Mouse (Mus musculus) MEL (cell line): ENCODE data around the gene Hsd17b14. TPM values are rescaled to one million over a fixed set of nuclear protein-coding genes. Genes with fewer than 3 reads are reported as not detected.

Source experiments
- DNase-seq: peaks from one replicate; pipeline ENCODE4 v3.0.0; 2011; ENCODE audit warnings: low read depth, low spot score
- H3K27ac ChIP-seq: 2 replicates; pipeline ENCODE4 v1.5.1; 2012; ENCODE audit warnings: low read depth, mild to moderate bottlenecking, control low read depth, low read length, moderate library complexity; ENCODE audit not compliant: control insufficient read depth
- H3K27me3 ChIP-seq, 2 experiments: fragments of 150-350 bp in 1 of 2; sonication (generic) in 1 of 2; 2 replicates each; pipeline ENCODE4 v1.6.1; 2012; ENCODE audit warnings: low read length in 2 of 2, mild to moderate bottlenecking in 2 of 2, improper control_type of control experiment in 1 of 2, moderate library complexity in 1 of 2; ENCODE audit not compliant: insufficient read depth in 2 of 2, control insufficient read depth in 1 of 2
- H3K36me3 ChIP-seq, 2 experiments: 2 replicates each; pipeline ENCODE4 v1.6.1; 2012 to 2014; ENCODE audit warnings: low read length in 2 of 2, improper control_type of control experiment in 1 of 2, inconsistent platforms in 1 of 2, mild to moderate bottlenecking in 1 of 2; ENCODE audit not compliant: insufficient read depth in 2 of 2, control insufficient read depth in 1 of 2
- H3K4me1 ChIP-seq, 2 experiments: fragments of 150-350 bp in 1 of 2; sonication (generic) in 1 of 2; 2 replicates each; pipeline ENCODE4 v1.6.1; 2012; ENCODE audit warnings: low read length in 2 of 2, improper control_type of control experiment in 1 of 2, mild to moderate bottlenecking in 1 of 2; ENCODE audit not compliant: insufficient read depth in 2 of 2, control insufficient read depth in 1 of 2
- H3K4me3 ChIP-seq, 2 experiments: fragments of 150-350 bp in 1 of 2; sonication (generic) in 1 of 2; 2 replicates each; pipeline ENCODE4 v1.5.1; 2012; ENCODE audit warnings: low read depth in 2 of 2, low read length in 2 of 2, mild to moderate bottlenecking in 2 of 2, moderate library complexity in 2 of 2, control low read depth in 1 of 2, improper control_type of control experiment in 1 of 2; ENCODE audit not compliant: control insufficient read depth in 1 of 2, insufficient read depth in 1 of 2
- H3K79me2 ChIP-seq: 2 replicates; pipeline ENCODE4 v1.6.1; 2012; ENCODE audit warnings: mild to moderate bottlenecking, low read length, moderate library complexity; ENCODE audit not compliant: control insufficient read depth, poor library complexity, insufficient read depth
- H3K9ac ChIP-seq: 2 replicates; pipeline ENCODE4 v1.6.1; 2012; ENCODE audit warnings: low read depth, mild to moderate bottlenecking, control low read depth, low read length, moderate library complexity; ENCODE audit not compliant: control insufficient read depth, poor library complexity, severe bottlenecking
- H3K9me3 ChIP-seq: fragments of 150-350 bp; sonication (generic); replicated peaks from 2 replicates; pipeline ENCODE4 v1.6.1; 2012; ENCODE audit warnings: mild to moderate bottlenecking, low read length, improper control_type of control experiment, moderate library complexity; ENCODE audit not compliant: insufficient read depth
- BHLHE40 ChIP-seq: IDR thresholded peaks from 2 replicates; pipeline ENCODE4 v1.6.1; 2012; ENCODE audit warnings: low read depth, mild to moderate bottlenecking, inconsistent platforms, low read length, improper control_type of control experiment, borderline replicate concordance
- CHD2 ChIP-seq: IDR thresholded peaks from 2 replicates; pipeline ENCODE4 v1.6.1; 2011; ENCODE audit warnings: low read length, improper control_type of control experiment
- CTCF ChIP-seq, 3 experiments: IDR thresholded peaks in 2 of 3; conservative IDR thresholded peaks in 1 of 3; 2 replicates each; pipeline ENCODE4 v1.5.1; 2011 to 2012; ENCODE audit warnings: low read length in 3 of 3, low read depth in 2 of 3, mild to moderate bottlenecking in 2 of 3, improper control_type of control experiment in 1 of 3, inconsistent platforms in 1 of 3, mixed read lengths in 1 of 3, moderate library complexity in 1 of 3; ENCODE audit not compliant: control insufficient read depth in 1 of 3, insufficient read depth in 1 of 3, poor library complexity in 1 of 3, severe bottlenecking in 1 of 3
- E2F4 ChIP-seq: IDR thresholded peaks from 2 replicates; pipeline ENCODE4 v1.6.1; 2011; ENCODE audit warnings: low read depth, low read length, improper control_type of control experiment, borderline replicate concordance
- EP300 ChIP-seq, 2 experiments: IDR thresholded peaks; 2 replicates each; pipeline ENCODE4 v1.6.1; 2011; ENCODE audit warnings: improper control_type of control experiment in 2 of 2, low read length in 2 of 2, low read depth in 1 of 2, mild to moderate bottlenecking in 1 of 2
- ETS1 ChIP-seq: IDR thresholded peaks from 2 replicates; pipeline ENCODE4 v1.6.1; 2012; ENCODE audit warnings: low read depth, mild to moderate bottlenecking, inconsistent platforms, low read length, improper control_type of control experiment, moderate library complexity
- GABPA ChIP-seq: IDR thresholded peaks from 2 replicates; pipeline ENCODE4 v1.6.1; 2012; ENCODE audit warnings: low read depth, mild to moderate bottlenecking, inconsistent platforms, low read length, improper control_type of control experiment, moderate library complexity
- GATA1 ChIP-seq: IDR thresholded peaks from 2 replicates; pipeline ENCODE4 v1.6.1; 2011; ENCODE audit warnings: low read depth, low read length, improper control_type of control experiment
- JUND ChIP-seq: IDR thresholded peaks from 2 replicates; pipeline ENCODE4 v1.6.1; 2011; ENCODE audit warnings: low read depth, mild to moderate bottlenecking, improper control_type of control experiment, low read length
- MAFK ChIP-seq: IDR thresholded peaks from 2 replicates; pipeline ENCODE4 v1.6.1; 2011; ENCODE audit warnings: low read depth, mild to moderate bottlenecking, low read length, improper control_type of control experiment, borderline replicate concordance
- MAX ChIP-seq: IDR thresholded peaks from 2 replicates; pipeline ENCODE4 v1.6.1; 2011; ENCODE audit warnings: low read length, improper control_type of control experiment
- MAZ ChIP-seq: IDR thresholded peaks from 2 replicates; pipeline ENCODE4 v1.6.1; 2012; ENCODE audit warnings: low read depth, mild to moderate bottlenecking, inconsistent platforms, low read length, improper control_type of control experiment
- MXI1 ChIP-seq: IDR thresholded peaks from 2 replicates; pipeline ENCODE4 v1.6.1; 2011; ENCODE audit warnings: mild to moderate bottlenecking, low read depth, low read length, improper control_type of control experiment
- MYB ChIP-seq: IDR thresholded peaks from 2 replicates; pipeline ENCODE4 v1.6.1; 2011; ENCODE audit warnings: mild to moderate bottlenecking, low read depth, low read length, improper control_type of control experiment
- MYC ChIP-seq: IDR thresholded peaks from 2 replicates; pipeline ENCODE4 v1.6.1; 2011; ENCODE audit warnings: low read depth, mild to moderate bottlenecking, low read length, improper control_type of control experiment, moderate library complexity
- NELFE ChIP-seq: IDR thresholded peaks from 2 replicates; pipeline ENCODE4 v1.6.1; 2011; ENCODE audit warnings: low read depth, low read length, improper control_type of control experiment
- NRF1 ChIP-seq: IDR thresholded peaks from 2 replicates; pipeline ENCODE4 v1.6.1; 2014; ENCODE audit warnings: low read depth, mild to moderate bottlenecking, inconsistent platforms, low read length, improper control_type of control experiment, moderate library complexity; ENCODE audit not compliant: poor library complexity, insufficient read depth, severe bottlenecking
- POLR2A ChIP-seq, 2 experiments: IDR thresholded peaks; 2 replicates each; pipeline ENCODE4 v1.6.1; 2011 to 2012; ENCODE audit warnings: low read length in 2 of 2, mild to moderate bottlenecking in 2 of 2, control low read depth in 1 of 2, improper control_type of control experiment in 1 of 2, low read depth in 1 of 2, moderate library complexity in 1 of 2; ENCODE audit not compliant: control insufficient read depth in 1 of 2, insufficient read depth in 1 of 2, poor library complexity in 1 of 2
- POLR2AphosphoS2 ChIP-seq: IDR thresholded peaks from 2 replicates; pipeline ENCODE4 v1.6.1; 2011; ENCODE audit warnings: low read length, improper control_type of control experiment
- POLR2AphosphoS5 ChIP-seq: IDR thresholded peaks from 2 replicates; pipeline ENCODE4 v1.6.1; 2012; ENCODE audit warnings: low read depth, borderline replicate concordance, mild to moderate bottlenecking, inconsistent platforms, low read length, moderate library complexity, mixed read lengths
- RAD21 ChIP-seq: IDR thresholded peaks from 2 replicates; pipeline ENCODE4 v1.6.1; 2011; ENCODE audit warnings: mild to moderate bottlenecking, low read depth, low read length, improper control_type of control experiment
- RCOR1 ChIP-seq: IDR thresholded peaks from 2 replicates; pipeline ENCODE4 v1.6.1; 2012; ENCODE audit warnings: low read depth, mild to moderate bottlenecking, inconsistent platforms, low read length, improper control_type of control experiment
- SIN3A ChIP-seq: IDR thresholded peaks from 2 replicates; pipeline ENCODE4 v1.6.1; 2012; ENCODE audit warnings: low read length, improper control_type of control experiment, inconsistent platforms
- SMC3 ChIP-seq: IDR thresholded peaks from 2 replicates; pipeline ENCODE4 v1.6.1; 2011; ENCODE audit warnings: low read depth, low read length, improper control_type of control experiment
- TAL1 ChIP-seq: IDR thresholded peaks from 2 replicates; pipeline ENCODE4 v1.6.1; 2012; ENCODE audit warnings: mild to moderate bottlenecking, inconsistent platforms, low read length, moderate library complexity, mixed read lengths
- TBP ChIP-seq: IDR thresholded peaks from 2 replicates; pipeline ENCODE4 v1.8.0; 2011; ENCODE audit warnings: low read depth, low read length, improper control_type of control experiment
- UBTF ChIP-seq: IDR thresholded peaks from 2 replicates; pipeline ENCODE4 v1.6.1; 2012; ENCODE audit warnings: low read depth, mild to moderate bottlenecking, inconsistent platforms, low read length, improper control_type of control experiment, moderate library complexity, borderline replicate concordance; ENCODE audit not compliant: insufficient read depth
- ZC3H11A ChIP-seq: IDR thresholded peaks from 2 replicates; pipeline ENCODE4 v1.6.1; 2012; ENCODE audit warnings: low read depth, mild to moderate bottlenecking, inconsistent platforms, low read length, improper control_type of control experiment
- ZKSCAN1 ChIP-seq: IDR thresholded peaks from 2 replicates; pipeline ENCODE4 v1.6.1; 2012; ENCODE audit warnings: low read depth, mild to moderate bottlenecking, inconsistent platforms, low read length, improper control_type of control experiment, moderate library complexity
- ZNF384 ChIP-seq: IDR thresholded peaks from 2 replicates; pipeline ENCODE4 v1.6.1; 2012; ENCODE audit warnings: low read depth, mild to moderate bottlenecking, inconsistent platforms, low read length, improper control_type of control experiment
- polyA plus RNA-seq, 2 experiments: library from polyadenylated mRNA; stranded (reverse) in 1 of 2; unstranded in 1 of 2; fragments of >175 nt in 1 of 2; fragments of >200 nt in 1 of 2; gene quantifications; 2 replicates each; pipeline versions ENCODE4 v1.2.1 to v1.2.4; 2012; ENCODE audit warnings: low replicate concordance in 2 of 2, low read depth in 1 of 2; ENCODE audit not compliant: insufficient read length in 2 of 2, insufficient read depth in 1 of 2, missing spikeins in 1 of 2
- total RNA-seq: library from RNA; depleted of rRNA; stranded (reverse); fragments of 300-350 nt; gene quantifications from 2 replicates; pipeline ENCODE4 v1.2.3, GENCODE M21; 2012

Gene Hsd17b14
- total and polyA plus RNA-seq, 3 experiments, result 2.0 to 9.3 TPM; not detected in 1

DNA sequence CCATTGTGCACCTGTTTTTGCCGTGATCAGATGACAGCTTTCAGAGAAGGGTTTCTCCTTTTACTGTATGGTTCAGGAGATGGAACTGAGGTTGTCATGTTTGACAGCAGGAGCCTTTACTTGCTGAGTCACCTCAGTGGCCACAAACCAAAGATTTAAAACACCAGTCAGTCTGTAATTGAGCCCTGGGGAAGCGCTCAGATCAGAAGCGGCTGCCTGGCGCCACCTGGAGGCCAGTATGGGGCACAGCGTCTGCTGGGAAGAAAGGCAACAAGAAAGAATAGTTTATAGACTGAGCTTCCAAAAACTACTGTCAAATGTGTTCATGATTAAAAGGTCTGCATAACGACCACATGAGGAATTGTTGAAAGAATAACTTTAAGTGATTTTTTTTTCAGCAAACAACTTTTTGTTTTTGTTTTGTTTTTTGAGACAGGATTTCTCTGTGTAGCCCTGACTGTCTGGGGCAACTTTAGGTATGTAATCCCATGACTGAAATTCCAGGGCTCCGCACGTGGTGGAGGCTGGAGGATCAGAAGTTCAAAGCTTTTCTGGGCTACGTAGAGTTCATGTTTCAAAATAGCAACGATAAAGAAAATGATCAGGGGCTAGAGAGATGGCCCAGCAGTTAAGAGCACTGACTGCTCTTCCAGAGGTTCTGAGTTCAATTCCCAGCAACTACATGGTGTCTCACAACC, 38.6 kb downstream of the Hsd17b14 start:
- no peak overlapping the region for H3K27ac ChIP-seq

DNA sequence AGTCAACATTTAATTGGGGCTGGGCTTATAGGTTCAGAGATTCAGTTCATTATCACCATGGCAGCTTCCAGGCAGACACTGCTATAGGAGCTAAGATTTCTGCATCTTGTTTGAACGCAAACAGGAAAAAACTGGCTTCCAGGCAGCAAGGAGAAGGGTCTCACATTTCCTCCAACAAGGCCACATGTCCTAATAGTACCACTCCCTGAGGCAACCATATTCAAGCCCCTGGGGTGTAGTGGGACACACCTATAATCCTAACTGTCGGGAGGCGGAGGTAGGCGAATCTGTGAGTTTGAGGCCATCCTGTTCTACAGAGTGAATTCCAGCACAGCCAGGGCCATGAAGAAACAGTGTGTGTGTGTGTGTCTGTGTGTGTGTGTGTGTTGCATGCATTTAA, 40.5 kb downstream of the Hsd17b14 start:
- H3K27ac ChIP-seq, result no peak overlapping the region
- peaks cover 10 to 20% of the 10 kb centered on the region in 2 experiments for H3K4me1 ChIP-seq
- H3K79me2 ChIP-seq, result no peaks in the 10 kb centered on the region
- DNase-seq, result no peak
- peaks cover 0 to 27% of the 10 kb centered on the region in 2 experiments; a peak in 2 of 4 replicates for H3K36me3 ChIP-seq
- no peaks in the 10 kb centered on the region for H3K27me3 ChIP-seq
- TF ChIP-seq NELFE, result no peak
- TF ChIP-seq BHLHE40, result no peak
- no peak for TF ChIP-seq MAFK
- TF ChIP-seq MYC, result no peak
- TF ChIP-seq GATA1, result no peak
- H3K4me3 ChIP-seq, result no peak overlapping the region
- H3K9ac ChIP-seq, result no peak overlapping the region
- H3K9me3 ChIP-seq, result no peaks in the 10 kb centered on the region

More for the DNA sequence above, 38.6 kb downstream of the Hsd17b14 start:
- H3K4me1 ChIP-seq, result peaks cover 10 to 20% of the 10 kb centered on the region in 2 experiments
- peak; percentile 94 for DNase-seq
- no peak overlapping the region for H3K4me3 ChIP-seq
- H3K36me3 ChIP-seq, result peaks cover 0 to 27% of the 10 kb centered on the region in 2 experiments; a peak in 2 of 4 replicates
- no peaks in the 10 kb centered on the region for H3K9me3 ChIP-seq
- H3K9ac ChIP-seq, result peak overlapping the region; percentile 10; the same call in 1 of the 2 replicates
- H3K79me2 ChIP-seq, result no peaks in the 10 kb centered on the region
- no peak for TF ChIP-seq NELFE
- no peak for TF ChIP-seq MAX
- TF ChIP-seq GATA1, result 0 out of 2 replicates have a peak, but pooled peaks have one; percentile 17
- peak; percentile 72 for TF ChIP-seq RCOR1
- peak; percentile 91 to 99 (median 98) for TF ChIP-seq CTCF (IDR thresholded peaks at IDR 0.05 in 2 of 3, conservative IDR thresholded peaks at IDR 0.05 in 1 of 3; ENCODE audit: control insufficient read depth in 1 of 3, insufficient read depth in 1 of 3, low read depth in 2 of 3, low read length in 3 of 3, poor library complexity in 1 of 3, severe bottlenecking in 1 of 3)
- no peak for TF ChIP-seq UBTF
- peak; percentile 79; the same call in 1 of the 2 replicates for TF ChIP-seq MAFK
- no peak for TF ChIP-seq E2F4
- TF ChIP-seq MAZ, result no peak
- TF ChIP-seq EP300 (IDR thresholded peaks at IDR 0.05; ENCODE audit: low read depth in 1 of 2, low read length in 2 of 2), result peak in 1 of 2 experiments; percentile 22; a peak in 1 of 4 replicates
- no peak for TF ChIP-seq CHD2
- TF ChIP-seq ZC3H11A, result peak; percentile 84
- no peak for TF ChIP-seq POLR2AphosphoS5
- peak; percentile 93 for TF ChIP-seq RAD21
- no peak for TF ChIP-seq POLR2A (IDR thresholded peaks at IDR 0.05; ENCODE audit: control insufficient read depth in 1 of 2, insufficient read depth in 1 of 2, low read depth in 1 of 2, low read length in 2 of 2, poor library complexity in 1 of 2)
- no peak for TF ChIP-seq POLR2AphosphoS2
- no peak for TF ChIP-seq TAL1
- TF ChIP-seq TBP, result no peak
- no peak for TF ChIP-seq MYB
- no peak for TF ChIP-seq JUND
- TF ChIP-seq ZNF384, result no peak
- TF ChIP-seq MXI1, result peak; percentile 58; the same call in 1 of the 2 replicates
- peak; percentile 67; the same call in 1 of the 2 replicates for TF ChIP-seq GABPA
- no peak for TF ChIP-seq ZKSCAN1
- no peak for TF ChIP-seq NRF1
- TF ChIP-seq ETS1, result peak; percentile 51
- TF ChIP-seq SMC3, result peak; percentile 94
- peak; percentile 87 for TF ChIP-seq SIN3A
- H3K27me3 ChIP-seq, result no peaks in the 10 kb centered on the region
